Mouse (Mus musculus): ENCODE results near the gene Reln. TPM values are rescaled to one million over a fixed set of nuclear protein-coding genes. Genes with fewer than 3 reads are reported as not detected.

Reln gene
- polyA plus RNA-seq (2011; ENCODE audit: insufficient read length, low read depth, missing spikeins), result 0.89 and 1.7 TPM in 2 replicates

GRCm38 (mm10) chr5:22344556-22344975, at the start of gene Reln:
TSS of gene Reln (minus strand) at chr5:22344702.
- Histone ChIP-seq H3K27ac (ENCODE audit: insufficient read depth, low read length) (no peak within 1 kb of the TSS), H3K4me1 (ENCODE audit: control insufficient read depth, insufficient read depth, low read length) (no peaks in the 10 kb centered on the region), H3K4me3 (ENCODE audit: insufficient read depth, low read length) (peak within 1 kb of the TSS; percentile 8; the same call in 1 of the 2 replicates)
- no peak for TF ChIP-seq CTCF (IDR thresholded peaks at IDR 0.05; ENCODE audit: borderline replicate concordance, insufficient read depth, low read length)
- no peak for TF ChIP-seq POLR2A (IDR thresholded peaks at IDR 0.05; ENCODE audit: low read depth, low read length)

DNA sequence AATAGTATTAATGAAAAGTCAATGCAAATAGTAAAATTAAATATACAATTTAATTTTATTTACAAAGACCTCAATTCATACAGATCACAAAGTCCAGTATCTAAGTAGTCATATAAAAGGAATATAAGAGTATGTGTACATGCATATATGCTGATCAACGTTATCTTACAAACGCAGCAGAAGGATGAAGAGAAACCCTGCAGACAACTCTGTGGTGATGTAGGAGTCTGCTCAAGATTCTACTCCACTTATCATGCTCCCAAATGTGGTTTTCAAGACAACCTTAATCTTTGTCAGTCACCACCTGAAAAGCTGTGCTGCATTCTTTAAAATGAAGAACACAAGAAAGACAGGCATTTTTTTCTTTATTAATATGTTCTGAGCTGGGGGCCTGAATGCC, 44.0 kb upstream of the Reln start:
- no peak overlapping the region for H3K27ac ChIP-seq (ENCODE audit: insufficient read depth, low read length)
- H3K4me3 ChIP-seq (ENCODE audit: insufficient read depth, low read length), result no peak overlapping the region
- no peaks in the 10 kb centered on the region for H3K4me1 ChIP-seq (ENCODE audit: control insufficient read depth, insufficient read depth, low read length)
- no peak for TF ChIP-seq CTCF (IDR thresholded peaks at IDR 0.05; ENCODE audit: borderline replicate concordance, insufficient read depth, low read length)
- no peak for TF ChIP-seq POLR2A (IDR thresholded peaks at IDR 0.05; ENCODE audit: low read depth, low read length)

- TF ChIP-seq POLR2A (IDR thresholded peaks at IDR 0.05; ENCODE audit: low read depth, low read length) (no peak), CTCF (IDR thresholded peaks at IDR 0.05; ENCODE audit: borderline replicate concordance, insufficient read depth, low read length) (no peak)
- Histone ChIP-seq H3K4me3 (ENCODE audit: insufficient read depth, low read length) (no peak overlapping the region), H3K4me1 (ENCODE audit: control insufficient read depth, insufficient read depth, low read length) (no peaks in the 10 kb centered on the region), H3K27ac (ENCODE audit: insufficient read depth, low read length) (no peak overlapping the region)
Measured at GRCm38 (mm10) chr5:22360510-22360909, 16.0 kb upstream of the Reln start.

- TF ChIP-seq POLR2A (IDR thresholded peaks at IDR 0.05; ENCODE audit: low read depth, low read length) (no peak), CTCF (IDR thresholded peaks at IDR 0.05; ENCODE audit: borderline replicate concordance, insufficient read depth, low read length) (no peak)
- Histone ChIP-seq H3K4me3 (ENCODE audit: insufficient read depth, low read length) (no peak overlapping the region), H3K27ac (ENCODE audit: insufficient read depth, low read length) (no peak overlapping the region)
Measured at GRCm38 (mm10) chr5:22348412-22348811, 3.9 kb upstream of the Reln start.

GRCm38 (mm10) chr5:22347732-22348131, 3.2 kb upstream of the Reln start:
- Histone ChIP-seq H3K4me1 (ENCODE audit: control insufficient read depth, insufficient read depth, low read length) (no peaks in the 10 kb centered on the region), H3K4me3 (ENCODE audit: insufficient read depth, low read length) (no peak overlapping the region), H3K27ac (ENCODE audit: insufficient read depth, low read length) (no peak overlapping the region)
- no peak for TF ChIP-seq CTCF (IDR thresholded peaks at IDR 0.05; ENCODE audit: borderline replicate concordance, insufficient read depth, low read length)
- no peak for TF ChIP-seq POLR2A (IDR thresholded peaks at IDR 0.05; ENCODE audit: low read depth, low read length)

More at GRCm38 (mm10) chr5:22348412-22348811, 3.9 kb upstream of the Reln start:
- no peaks in the 10 kb centered on the region for H3K4me1 ChIP-seq (ENCODE audit: control insufficient read depth, insufficient read depth, low read length)

DNA sequence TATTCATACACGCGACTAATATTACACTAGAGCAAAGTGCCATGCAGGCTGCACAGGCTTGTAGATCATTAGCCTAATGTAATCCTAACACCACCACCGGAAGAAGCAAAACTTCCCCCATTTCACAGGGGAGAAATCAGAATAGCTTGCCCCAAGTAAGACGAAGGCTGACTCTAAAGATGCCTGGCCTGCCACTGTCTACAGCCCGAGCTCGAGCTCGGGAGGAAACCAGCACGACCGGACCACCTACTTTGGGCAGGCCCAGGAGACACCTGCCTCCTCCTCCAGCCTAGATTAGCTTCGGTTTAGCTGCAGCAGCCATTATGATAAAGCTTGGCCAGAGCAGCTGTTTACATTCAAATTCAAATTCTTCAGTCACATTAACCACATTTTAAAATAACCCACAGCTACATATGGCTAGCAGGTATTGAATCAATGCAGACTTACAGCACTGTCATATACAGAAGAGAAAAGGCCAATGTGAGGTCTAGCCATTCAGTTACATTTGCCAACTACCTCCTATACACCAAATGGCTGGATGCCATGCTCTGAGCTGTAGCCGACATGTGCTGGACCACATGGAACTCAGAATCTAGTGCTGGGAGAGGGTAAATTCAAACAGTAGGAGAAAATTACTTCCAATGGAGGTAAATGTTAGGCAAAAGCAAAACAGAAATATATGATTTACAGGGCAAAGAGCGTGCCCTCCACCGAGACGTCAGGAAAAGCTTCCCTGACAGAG, 1.6 kb upstream of the Reln start:
- Histone ChIP-seq H3K4me1 (ENCODE audit: control insufficient read depth, insufficient read depth, low read length) (no peaks in the 10 kb centered on the region), H3K4me3 (ENCODE audit: insufficient read depth, low read length) (no peak overlapping the region), H3K27ac (ENCODE audit: insufficient read depth, low read length) (no peak overlapping the region)
- no peak for TF ChIP-seq POLR2A (IDR thresholded peaks at IDR 0.05; ENCODE audit: low read depth, low read length)
- no peak for TF ChIP-seq CTCF (IDR thresholded peaks at IDR 0.05; ENCODE audit: borderline replicate concordance, insufficient read depth, low read length)

DNA sequence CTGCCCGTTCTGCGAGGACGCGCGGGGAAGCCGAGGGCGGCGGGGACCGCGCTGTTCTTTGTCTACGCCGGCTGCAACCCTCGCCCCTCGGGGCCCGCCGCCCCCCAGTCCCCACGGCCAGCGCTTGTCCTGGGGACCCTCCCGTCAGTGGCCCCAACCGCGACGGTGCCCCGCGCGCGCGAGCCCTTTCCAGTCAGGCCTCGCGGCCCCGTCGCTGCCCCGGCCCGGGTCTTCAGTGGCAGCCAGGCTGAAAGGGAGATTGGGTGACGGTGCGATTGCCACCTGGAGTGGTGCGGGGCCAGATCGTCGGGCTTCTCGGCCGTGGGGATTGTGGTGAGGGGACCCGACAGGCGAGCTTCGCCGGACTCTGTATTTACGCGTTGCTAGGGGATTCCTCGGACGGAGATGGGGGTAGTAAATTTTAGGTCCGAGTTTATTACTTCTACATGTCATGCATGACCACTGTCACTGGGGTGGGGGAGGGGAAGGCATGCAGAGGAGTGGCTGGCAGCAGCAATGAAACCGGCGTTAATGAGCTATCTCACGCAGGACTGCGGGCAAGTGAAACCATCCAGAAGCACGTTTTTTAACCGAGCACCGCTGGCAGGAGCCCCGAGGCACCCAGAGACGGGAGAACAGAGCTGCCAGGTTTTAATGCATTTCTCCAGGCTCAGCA, 612 bp upstream of the Reln start:
- Histone ChIP-seq H3K27ac (ENCODE audit: insufficient read depth, low read length) (no peak overlapping the region), H3K4me3 (ENCODE audit: insufficient read depth, low read length) (peak overlapping the region; percentile 8; the same call in 1 of the 2 replicates), H3K4me1 (ENCODE audit: control insufficient read depth, insufficient read depth, low read length) (no peaks in the 10 kb centered on the region)
- TF ChIP-seq POLR2A (IDR thresholded peaks at IDR 0.05; ENCODE audit: low read depth, low read length) (no peak), CTCF (IDR thresholded peaks at IDR 0.05; ENCODE audit: borderline replicate concordance, insufficient read depth, low read length) (no peak)

- H3K4me1 ChIP-seq (ENCODE audit: control insufficient read depth, insufficient read depth, low read length), result no peaks in the 10 kb centered on the region
- TF ChIP-seq CTCF (IDR thresholded peaks at IDR 0.05; ENCODE audit: borderline replicate concordance, insufficient read depth, low read length) (no peak), POLR2A (IDR thresholded peaks at IDR 0.05; ENCODE audit: low read depth, low read length) (no peak)
- H3K27ac ChIP-seq (ENCODE audit: insufficient read depth, low read length), result no peak overlapping the region
- 0 out of 2 replicates have a peak overlapping the region, but pooled peaks have one; percentile 1 for H3K4me3 ChIP-seq (ENCODE audit: insufficient read depth, low read length)
Measured at GRCm38 (mm10) chr5:22343843-22344555, 503 bp downstream of the Reln start.

DNA sequence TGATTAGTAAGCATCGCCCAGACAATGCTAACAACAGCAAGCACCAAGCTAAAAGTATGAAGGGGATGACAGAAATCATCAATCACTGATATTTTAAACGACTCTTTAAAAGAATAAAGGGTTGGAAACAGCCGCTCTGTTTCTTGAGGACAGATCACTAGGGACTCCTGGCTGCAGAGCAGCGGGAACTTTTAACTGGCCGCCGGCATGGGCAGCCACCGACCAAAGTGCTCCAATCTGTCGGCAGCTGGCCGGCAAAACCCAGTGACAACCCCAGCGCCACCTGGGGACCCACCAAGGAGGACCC, 1.0 kb downstream of the Reln start:
- Histone ChIP-seq H3K4me1 (ENCODE audit: control insufficient read depth, insufficient read depth, low read length) (no peaks in the 10 kb centered on the region), H3K27ac (ENCODE audit: insufficient read depth, low read length) (no peak overlapping the region), H3K4me3 (ENCODE audit: insufficient read depth, low read length) (no peak overlapping the region)
- TF ChIP-seq CTCF (IDR thresholded peaks at IDR 0.05; ENCODE audit: borderline replicate concordance, insufficient read depth, low read length), result no peak
- no peak for TF ChIP-seq POLR2A (IDR thresholded peaks at IDR 0.05; ENCODE audit: low read depth, low read length)
